Comparison of ENCODE assay signal across 8 mouse cellular contexts in genomic region chr4:150361986-150362691, GRCm38 (mm10).
DNase-seq lines count a peak whose midpoint lies in the region; ATAC-seq and TF ChIP-seq lines count a peak whose summit lies in the region.

No protein-coding gene starts in this region.

- no peak overlapping the region for H3K9ac ChIP-seq in heart, embryonic 11.5 days (ENCODE audit: low read depth, low read length)
- no peak overlapping the region for H3K9ac ChIP-seq in kidney, embryonic 15.5 days

- 0 out of 2 replicates have a peak, but pooled peaks have one; percentile 35 for ATAC-seq in heart, embryonic 11.5 days (replicated peaks; ENCODE audit: insufficient number of reproducible peaks, low FRiP score, low TSS enrichment)
- ATAC-seq in kidney, embryonic 15.5 days (replicated peaks; ENCODE audit: low FRiP score) = peak; percentile 62; the same call in 1 of the 2 replicates

- no peaks in the 10 kb centered on the region for H3K9me3 ChIP-seq in heart, embryonic 11.5 days (replicated peaks; ENCODE audit: control insufficient read depth, low read length)
- H3K9me3 ChIP-seq in kidney, embryonic 15.5 days (replicated peaks) = no peaks in the 10 kb centered on the region

- no peak for DNase-seq in heart, postnatal 14 days
- DNase-seq in embryo, embryonic 10.5 days (ENCODE audit: low spot score) = peak; percentile 58
- DNase-seq in lung, postnatal 14 days = peak; percentile 24
- no peak for DNase-seq in right cerebral cortex, postnatal 14 days
- DNase-seq in cerebellum, adult 2 months = no peak
- DNase-seq in spleen, postnatal 10 days (ENCODE audit: low spot score in 2 of 2) = no peak

- no peaks in the 10 kb centered on the region for H3K27me3 ChIP-seq in heart, embryonic 11.5 days (ENCODE audit: control insufficient read depth, insufficient read depth, low read length)
- no peaks in the 10 kb centered on the region for H3K27me3 ChIP-seq in kidney, embryonic 15.5 days
- no peaks in the 10 kb centered on the region for H3K27me3 ChIP-seq in cerebellum, adult 2 months (ENCODE audit: control insufficient read depth, insufficient read depth, low read length)

- H3K4me1 ChIP-seq in heart, embryonic 11.5 days (ENCODE audit: control insufficient read depth, insufficient read depth, low read length) = peaks cover 36% of the 10 kb centered on the region
- H3K4me1 ChIP-seq in kidney, embryonic 15.5 days = peaks cover 42% of the 10 kb centered on the region
- peaks cover 7% of the 10 kb centered on the region for H3K4me1 ChIP-seq in cerebellum, adult 2 months (ENCODE audit: control insufficient read depth, insufficient read depth, low read length)

- 14% methylated on average over 8 of the region's 8 CpGs for WGBS in heart, embryonic 11.5 days (ENCODE audit: insufficient replicate concordance)
- 18% methylated on average over 8 of the region's 8 CpGs for WGBS in kidney, embryonic 15.5 days
- 38% methylated on average over 8 of the region's 8 CpGs for WGBS in cerebellum, adult 2 months

- no peak for TF ChIP-seq CTCF in cerebellum, adult 2 months (IDR thresholded peaks at IDR 0.05; ENCODE audit: borderline replicate concordance, insufficient read depth, low read depth, low read length)

- TF ChIP-seq POLR2A in cerebellum, adult 2 months (IDR thresholded peaks at IDR 0.05; ENCODE audit: borderline replicate concordance, insufficient read depth, low read length) = no peak

- peak overlapping the region; percentile 62 for H3K27ac ChIP-seq in heart, embryonic 11.5 days (ENCODE audit: low read depth, low read length)
- peak overlapping the region; percentile 74 for H3K27ac ChIP-seq in kidney, embryonic 15.5 days
- H3K27ac ChIP-seq in cerebellum, adult 2 months (ENCODE audit: insufficient read depth, low read length) = no peak overlapping the region

- H3K4me3 ChIP-seq in heart, embryonic 11.5 days (ENCODE audit: low read depth, low read length) = no peak overlapping the region
- H3K4me3 ChIP-seq in kidney, embryonic 15.5 days (replicated peaks) = no peak overlapping the region
- no peak overlapping the region for H3K4me3 ChIP-seq in cerebellum, adult 2 months (replicated peaks; ENCODE audit: insufficient read depth, low read depth, low read length)

- intact Hi-C loops in heart, postnatal 14 days (cut with DNase I) = no loop called here

- peak overlapping the region; percentile 23; the same call in 1 of the 2 replicates for H3K4me2 ChIP-seq in heart, embryonic 11.5 days
- H3K4me2 ChIP-seq in kidney, embryonic 15.5 days = peak overlapping the region; percentile 12; the same call in 1 of the 2 replicates

- H3K36me3 ChIP-seq in heart, embryonic 11.5 days (ENCODE audit: control insufficient read depth, insufficient read depth, low read length) = no peaks in the 10 kb centered on the region
- no peaks in the 10 kb centered on the region for H3K36me3 ChIP-seq in kidney, embryonic 15.5 days

Comparison
In these comparisons a context has a peak if more than half of its experiments do, and no peak if none do; other contexts are left out.
1. DNase-seq: peak in embryo, embryonic 10.5 days (single experiment) and lung, postnatal 14 days (single experiment); none in heart, postnatal 14 days (0 of 2), right cerebral cortex, postnatal 14 days (single experiment), cerebellum, adult 2 months (0 of 2) and spleen, postnatal 10 days (0 of 2).